Comparison of ENCODE assay signal across 9 mouse cellular contexts in genomic region chr3:51796219-51796828, GRCm38 (mm10).
DNase-seq lines count a peak whose midpoint lies in the region; ATAC-seq and TF ChIP-seq lines count a peak whose summit lies in the region.
"Had no signal": no experiment of that assay in that cellular context is flagged by ENCODE, and none has a peak within 500 bp of the region (broad histone marks: within the 10 kb centered on the region; RNA-seq: fewer than 3 reads in every experiment).

No protein-coding gene starts in this region.

- no peak overlapping the region for H3K9ac ChIP-seq in stomach, embryonic 14.5 days (replicated peaks; ENCODE audit: low read depth, low read length)

- no peaks in the 10 kb centered on the region for H3K36me3 ChIP-seq in hindbrain, embryonic 10.5 days
- H3K36me3 ChIP-seq in megakaryocyte, embryonic 14.5 days (replicated peaks; ENCODE audit: low read length): no peaks in the 10 kb centered on the region
- no peaks in the 10 kb centered on the region for H3K36me3 ChIP-seq in stomach, embryonic 14.5 days (ENCODE audit: control insufficient read depth, insufficient read depth, low read length)

- no peak overlapping the region for H3K4me3 ChIP-seq in embryonic fibroblast, embryonic 13.5 days (ENCODE audit: insufficient read depth, low read length)
- H3K4me3 ChIP-seq in hindbrain, embryonic 10.5 days: 0 out of 2 replicates have a peak overlapping the region, but pooled peaks have one; percentile 2
- H3K4me3 ChIP-seq in megakaryocyte, embryonic 14.5 days (replicated peaks): peak overlapping the region; percentile 82
- H3K4me3 ChIP-seq in stomach, embryonic 14.5 days (ENCODE audit: low read depth, low read length): no peak overlapping the region
- H3K4me3 ChIP-seq: myocyte had no signal

- 0 out of 2 replicates have a peak, but pooled peaks have one; percentile 13 for TF ChIP-seq POLR2A in embryonic fibroblast, embryonic 13.5 days (IDR thresholded peaks at IDR 0.05; ENCODE audit: low read depth, low read length)

- peak overlapping the region; percentile 10; the same call in 1 of the 2 replicates for H3K4me2 ChIP-seq in stomach, embryonic 14.5 days (replicated peaks; ENCODE audit: low read depth, low read length)

- TF ChIP-seq CTCF in embryonic fibroblast, embryonic 13.5 days (IDR thresholded peaks at IDR 0.05; ENCODE audit: borderline replicate concordance, insufficient read depth, low read length): no peak

- H3K4me1 ChIP-seq in embryonic fibroblast, embryonic 13.5 days (ENCODE audit: control insufficient read depth, insufficient read depth, low read length): no peaks in the 10 kb centered on the region
- H3K4me1 ChIP-seq in hindbrain, embryonic 10.5 days (replicated peaks): peaks cover 72% of the 10 kb centered on the region
- peaks cover 20% of the 10 kb centered on the region for H3K4me1 ChIP-seq in megakaryocyte, embryonic 14.5 days
- H3K4me1 ChIP-seq in stomach, embryonic 14.5 days (ENCODE audit: control insufficient read depth, insufficient read depth, low read length): peaks cover 9% of the 10 kb centered on the region; the same call in 1 of the 2 replicates

- peaks cover 17% of the 10 kb centered on the region for H3K27me3 ChIP-seq in hindbrain, embryonic 10.5 days (ENCODE audit: insufficient read depth, poor library complexity, severe bottlenecking)
- peaks cover 4% of the 10 kb centered on the region for H3K27me3 ChIP-seq in megakaryocyte, embryonic 14.5 days (replicated peaks)
- no peaks in the 10 kb centered on the region for H3K27me3 ChIP-seq in stomach, embryonic 14.5 days (ENCODE audit: control insufficient read depth, insufficient read depth, low read length)

- WGBS in hindbrain, embryonic 10.5 days: 74% methylated on average over 12 of the region's 12 CpGs
- WGBS in stomach, embryonic 14.5 days: 62% methylated on average over 12 of the region's 12 CpGs

- ATAC-seq in stomach, embryonic 14.5 days (ENCODE audit: insufficient number of reproducible peaks, insufficient read depth, low FRiP score, low read depth): no peak

- no peaks in the 10 kb centered on the region for H3K9me3 ChIP-seq in hindbrain, embryonic 10.5 days
- H3K9me3 ChIP-seq in megakaryocyte, embryonic 14.5 days: no peaks in the 10 kb centered on the region
- H3K9me3 ChIP-seq in stomach, embryonic 14.5 days (ENCODE audit: control insufficient read depth, low read depth, low read length): no peaks in the 10 kb centered on the region

- peak; percentile 57 for DNase-seq in CD4-positive helper T cell, adult 2 months (ENCODE audit: low read depth, low spot score)
- peak; percentile 55 for DNase-seq in adrenal gland, postnatal 25 days
- no peak for DNase-seq in hindbrain, embryonic 10.5 days (ENCODE audit: low spot score)
- peak; percentile 61 for DNase-seq in layer of hippocampus, adult 9-11 months
- DNase-seq in adipocyte (ENCODE audit: low spot score): no peak

- H3K27ac ChIP-seq in embryonic fibroblast, embryonic 13.5 days (ENCODE audit: insufficient read depth, low read length): no peak overlapping the region
- peak overlapping the region; percentile 9 for H3K27ac ChIP-seq in hindbrain, embryonic 10.5 days
- H3K27ac ChIP-seq in stomach, embryonic 14.5 days (ENCODE audit: low read length): no peak overlapping the region

Comparison
In these comparisons a context has a peak if more than half of its experiments do, and no peak if none do; other contexts are left out.
1. DNase-seq: peak in CD4-positive helper T cell, adult 2 months (single experiment), adrenal gland, postnatal 25 days (single experiment) and layer of hippocampus, adult 9-11 months (single experiment); none in hindbrain, embryonic 10.5 days (single experiment) and adipocyte (single experiment).
2. H3K4me3 ChIP-seq: peak in hindbrain, embryonic 10.5 days (single experiment) and megakaryocyte, embryonic 14.5 days (single experiment); none in embryonic fibroblast, embryonic 13.5 days (single experiment) and stomach, embryonic 14.5 days (single experiment).